Mouse (Mus musculus): ENCODE measurements at regions not wholly inside any gene's neighbourhood (a gene's known extent, or its start where the extent isn't known, plus 50 kb on each side); places are given as distances from the start of the nearest gene placed in this dataset.

DNA sequence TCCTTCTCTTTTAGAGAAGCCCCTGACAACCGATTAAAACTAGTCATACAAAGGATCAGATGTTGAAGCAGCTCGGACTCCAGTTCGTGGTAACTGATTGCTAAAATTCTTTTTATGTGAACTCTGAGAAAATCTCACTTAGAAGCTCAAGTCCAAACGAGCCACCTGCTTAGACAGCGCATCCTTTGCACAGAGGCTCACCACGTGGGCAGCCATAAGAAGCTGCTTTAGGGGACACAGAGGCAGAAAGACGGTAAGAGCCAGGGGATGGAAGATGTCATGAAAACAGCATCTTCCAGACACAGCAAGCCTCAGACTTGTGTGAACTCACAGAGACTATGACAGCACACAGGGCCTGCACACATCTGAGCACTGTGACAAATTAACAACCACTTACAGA lies 461.0 kb upstream of the Tenm4 start:
- Histone ChIP-seq H3K36me3 (ENCODE audit: control insufficient read depth, insufficient read depth, low read length) (no peaks in the 10 kb centered on the region), H3K4me2 (ENCODE audit: low read depth, low read length, severe bottlenecking) (no peak overlapping the region), H3K9ac (ENCODE audit: low read length) (no peak overlapping the region), H3K27me3 (ENCODE audit: control insufficient read depth, insufficient read depth, low read length) (no peaks in the 10 kb centered on the region), H3K9me3 (ENCODE audit: control insufficient read depth, low read length) (no peaks in the 10 kb centered on the region), H3K4me1 (replicated peaks; ENCODE audit: control insufficient read depth, insufficient read depth, low read length) (no peaks in the 10 kb centered on the region), H3K27ac (ENCODE audit: low read depth, low read length) (no peak overlapping the region), H3K4me3 (ENCODE audit: low read depth, low read length) (no peak overlapping the region)
- DNase-seq (ENCODE audit: low spot score) (no peak), ATAC-seq (replicated peaks; ENCODE audit: low FRiP score) (no peak)
- 83% methylated on average over 7 of the region's 7 CpGs for WGBS

DNA sequence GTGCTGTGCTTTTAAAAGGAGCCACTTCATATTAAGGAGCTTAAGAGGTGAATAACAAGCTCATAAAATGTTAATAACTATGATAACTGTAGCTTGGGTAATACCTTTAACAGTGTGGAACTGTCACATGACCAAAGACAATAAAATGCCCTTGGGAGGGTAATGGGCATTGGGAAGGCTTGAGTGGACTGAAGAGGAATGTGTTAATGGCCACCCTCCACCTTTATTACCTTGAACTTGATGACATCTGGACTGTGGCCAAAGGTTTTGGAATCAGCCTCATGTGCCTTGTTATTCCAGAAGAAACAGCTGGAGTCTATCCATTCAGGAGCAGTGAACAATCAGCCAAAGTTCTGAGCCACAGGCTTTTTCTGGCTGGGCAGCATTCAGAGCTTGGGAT lies 451.0 kb upstream of the Tenm4 start:
- no peak overlapping the region for H3K27ac ChIP-seq (ENCODE audit: low read depth, low read length)
- H3K4me2 ChIP-seq (ENCODE audit: low read depth, low read length, severe bottlenecking), result no peak overlapping the region
- no peak overlapping the region for H3K9ac ChIP-seq (ENCODE audit: low read length)
- no peak for ATAC-seq (replicated peaks; ENCODE audit: low FRiP score)
- H3K4me1 ChIP-seq (replicated peaks; ENCODE audit: control insufficient read depth, insufficient read depth, low read length), result no peaks in the 10 kb centered on the region
- no peak for DNase-seq (ENCODE audit: low spot score)
- no peaks in the 10 kb centered on the region for H3K36me3 ChIP-seq (ENCODE audit: control insufficient read depth, insufficient read depth, low read length)
- H3K9me3 ChIP-seq (ENCODE audit: control insufficient read depth, low read length), result no peaks in the 10 kb centered on the region
- H3K27me3 ChIP-seq (ENCODE audit: control insufficient read depth, insufficient read depth, low read length), result no peaks in the 10 kb centered on the region
- H3K4me3 ChIP-seq (ENCODE audit: low read depth, low read length), result no peak overlapping the region

DNA sequence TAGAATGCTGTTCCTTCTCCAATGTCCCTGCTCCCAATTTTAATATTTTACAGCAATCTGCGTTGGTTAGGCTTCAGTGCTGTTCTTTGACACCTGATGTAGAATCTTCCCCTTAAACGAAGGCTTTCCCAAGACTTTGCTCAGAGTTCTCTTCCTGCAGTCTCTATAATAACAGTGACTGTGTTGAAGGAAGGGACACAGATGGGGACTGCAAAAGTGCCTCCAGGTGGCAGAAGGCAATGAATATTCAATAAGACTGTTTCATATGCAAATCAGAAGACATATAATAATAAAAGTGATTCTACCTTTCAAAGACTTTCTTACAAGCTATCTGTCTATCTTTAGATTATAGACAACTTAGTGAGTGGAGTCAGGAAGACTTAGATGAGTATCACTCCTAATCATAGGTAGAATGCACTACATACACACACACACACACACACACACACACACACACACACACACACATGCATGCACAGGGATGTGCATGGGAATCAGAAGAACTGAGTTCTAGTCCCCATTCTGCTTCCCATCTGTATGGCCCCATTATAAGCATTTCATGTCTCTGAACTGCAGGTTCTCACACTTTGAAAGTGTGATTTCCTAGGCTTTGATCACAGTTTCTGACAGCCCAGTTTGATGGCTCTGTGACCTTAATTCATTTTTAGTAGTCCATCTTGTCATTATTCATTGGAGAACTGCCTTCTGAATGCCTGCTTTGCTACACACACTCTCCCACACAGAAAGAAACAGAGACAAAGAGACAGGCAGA lies 445.1 kb upstream of the Tenm4 start:
- Histone ChIP-seq H3K9ac (ENCODE audit: low read length) (no peak overlapping the region), H3K27ac (ENCODE audit: low read depth, low read length) (no peak overlapping the region), H3K4me2 (ENCODE audit: low read depth, low read length, severe bottlenecking) (no peak overlapping the region), H3K9me3 (ENCODE audit: control insufficient read depth, low read length) (no peaks in the 10 kb centered on the region), H3K4me3 (ENCODE audit: low read depth, low read length) (no peak overlapping the region), H3K27me3 (ENCODE audit: control insufficient read depth, insufficient read depth, low read length) (no peaks in the 10 kb centered on the region), H3K4me1 (replicated peaks; ENCODE audit: control insufficient read depth, insufficient read depth, low read length) (no peaks in the 10 kb centered on the region), H3K36me3 (ENCODE audit: control insufficient read depth, insufficient read depth, low read length) (no peaks in the 10 kb centered on the region)
- 80% methylated on average over 2 of the region's 2 CpGs for WGBS
- ATAC-seq (replicated peaks; ENCODE audit: low FRiP score) (no peak), DNase-seq (ENCODE audit: low spot score) (no peak)

- Histone ChIP-seq H3K9me3 (ENCODE audit: control insufficient read depth, low read length) (no peaks in the 10 kb centered on the region), H3K9ac (ENCODE audit: low read length) (no peak overlapping the region), H3K27ac (ENCODE audit: low read depth, low read length) (no peak overlapping the region), H3K4me2 (ENCODE audit: low read depth, low read length, severe bottlenecking) (no peak overlapping the region), H3K4me3 (ENCODE audit: low read depth, low read length) (no peak overlapping the region), H3K4me1 (replicated peaks; ENCODE audit: control insufficient read depth, insufficient read depth, low read length) (no peaks in the 10 kb centered on the region), H3K27me3 (ENCODE audit: control insufficient read depth, insufficient read depth, low read length) (no peaks in the 10 kb centered on the region), H3K36me3 (ENCODE audit: control insufficient read depth, insufficient read depth, low read length) (no peaks in the 10 kb centered on the region)
- 92% methylated on average over 1 of the region's 1 CpGs for WGBS
- DNase-seq (ENCODE audit: low spot score), result no peak
- ATAC-seq (replicated peaks; ENCODE audit: low FRiP score), result no peak
Observed at GRCm38 (mm10) chr7:95733807-95734206, 437.2 kb upstream of the Tenm4 start.

DNA sequence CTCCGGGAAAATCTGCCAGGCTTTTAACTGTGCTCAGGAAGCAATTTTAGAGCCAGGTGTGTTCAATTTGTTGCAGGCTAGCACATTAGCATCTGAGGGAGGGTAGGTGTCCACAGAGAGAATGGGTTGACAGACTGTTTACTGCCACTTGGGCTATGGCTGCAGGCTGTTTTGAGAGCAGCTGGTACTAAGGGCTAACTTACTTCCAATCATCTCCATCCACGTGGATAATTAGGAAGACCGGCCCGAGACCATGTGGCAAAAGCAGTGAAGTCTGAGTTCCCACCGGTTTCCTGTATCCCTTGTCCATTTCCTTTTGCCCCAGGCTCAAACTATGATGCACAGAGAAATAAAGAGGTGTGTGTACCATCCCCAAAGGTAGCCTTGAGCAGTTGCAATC lies 436.5 kb upstream of the Tenm4 start:
- Histone ChIP-seq H3K9me3 (ENCODE audit: control insufficient read depth, low read length) (no peaks in the 10 kb centered on the region), H3K27me3 (ENCODE audit: control insufficient read depth, insufficient read depth, low read length) (no peaks in the 10 kb centered on the region), H3K9ac (ENCODE audit: low read length) (no peak overlapping the region), H3K27ac (ENCODE audit: low read depth, low read length) (no peak overlapping the region), H3K4me3 (ENCODE audit: low read depth, low read length) (no peak overlapping the region), H3K4me1 (replicated peaks; ENCODE audit: control insufficient read depth, insufficient read depth, low read length) (no peaks in the 10 kb centered on the region), H3K36me3 (ENCODE audit: control insufficient read depth, insufficient read depth, low read length) (no peaks in the 10 kb centered on the region), H3K4me2 (ENCODE audit: low read depth, low read length, severe bottlenecking) (no peak overlapping the region)
- 63% methylated on average over 5 of the region's 5 CpGs for WGBS
- ATAC-seq (replicated peaks; ENCODE audit: low FRiP score) (peak; percentile 18; the same call in 1 of the 2 replicates), DNase-seq (ENCODE audit: low spot score) (no peak)

- DNase-seq (ENCODE audit: low spot score), result no peak
- Histone ChIP-seq H3K4me3 (ENCODE audit: low read depth, low read length) (no peak overlapping the region), H3K36me3 (ENCODE audit: control insufficient read depth, insufficient read depth, low read length) (no peaks in the 10 kb centered on the region), H3K27me3 (ENCODE audit: control insufficient read depth, insufficient read depth, low read length) (no peaks in the 10 kb centered on the region), H3K27ac (ENCODE audit: low read depth, low read length) (no peak overlapping the region), H3K4me1 (replicated peaks; ENCODE audit: control insufficient read depth, insufficient read depth, low read length) (no peaks in the 10 kb centered on the region), H3K9me3 (ENCODE audit: control insufficient read depth, low read length) (no peaks in the 10 kb centered on the region), H3K9ac (ENCODE audit: low read length) (no peak overlapping the region), H3K4me2 (ENCODE audit: low read depth, low read length, severe bottlenecking) (no peak overlapping the region)
- ATAC-seq (replicated peaks; ENCODE audit: low FRiP score), result no peak
Observed at GRCm38 (mm10) chr7:95736716-95737115, 434.3 kb upstream of the Tenm4 start.

DNA sequence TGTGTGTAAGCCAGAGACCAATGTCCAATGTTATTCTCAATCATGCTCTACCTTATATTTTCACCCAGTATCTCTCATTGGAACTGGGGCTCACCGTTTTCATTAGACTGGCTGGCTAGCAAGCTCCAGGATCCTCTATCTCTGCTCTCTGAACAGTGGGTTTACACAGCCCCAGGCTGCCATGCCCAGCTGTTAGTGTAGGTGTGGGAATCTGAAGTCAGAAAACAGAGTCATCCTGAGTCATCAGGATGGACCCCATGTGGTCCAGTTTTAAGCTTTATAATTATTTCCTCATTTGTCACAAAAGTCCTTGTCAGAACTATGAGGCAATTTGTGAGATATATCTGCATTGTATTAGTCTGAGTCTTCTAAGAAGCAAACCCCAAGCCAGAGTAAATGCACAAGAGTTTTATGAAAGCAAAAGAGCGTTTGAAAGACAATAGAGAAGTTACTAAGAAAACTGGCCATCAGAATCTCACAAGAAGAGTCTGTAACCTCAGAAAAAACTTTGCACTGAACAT lies 432.3 kb upstream of the Tenm4 start:
- Histone ChIP-seq H3K4me3 (ENCODE audit: low read depth, low read length) (no peak overlapping the region), H3K4me2 (ENCODE audit: low read depth, low read length, severe bottlenecking) (no peak overlapping the region), H3K36me3 (ENCODE audit: control insufficient read depth, insufficient read depth, low read length) (no peaks in the 10 kb centered on the region), H3K4me1 (replicated peaks; ENCODE audit: control insufficient read depth, insufficient read depth, low read length) (no peaks in the 10 kb centered on the region), H3K9ac (ENCODE audit: low read length) (no peak overlapping the region), H3K27ac (ENCODE audit: low read depth, low read length) (no peak overlapping the region), H3K9me3 (ENCODE audit: control insufficient read depth, low read length) (no peaks in the 10 kb centered on the region), H3K27me3 (ENCODE audit: control insufficient read depth, insufficient read depth, low read length) (no peaks in the 10 kb centered on the region)
- no peak for DNase-seq (ENCODE audit: low spot score)
- WGBS, result 83% methylated on average over 2 of the region's 2 CpGs
- ATAC-seq (replicated peaks; ENCODE audit: low FRiP score), result no peak

DNA sequence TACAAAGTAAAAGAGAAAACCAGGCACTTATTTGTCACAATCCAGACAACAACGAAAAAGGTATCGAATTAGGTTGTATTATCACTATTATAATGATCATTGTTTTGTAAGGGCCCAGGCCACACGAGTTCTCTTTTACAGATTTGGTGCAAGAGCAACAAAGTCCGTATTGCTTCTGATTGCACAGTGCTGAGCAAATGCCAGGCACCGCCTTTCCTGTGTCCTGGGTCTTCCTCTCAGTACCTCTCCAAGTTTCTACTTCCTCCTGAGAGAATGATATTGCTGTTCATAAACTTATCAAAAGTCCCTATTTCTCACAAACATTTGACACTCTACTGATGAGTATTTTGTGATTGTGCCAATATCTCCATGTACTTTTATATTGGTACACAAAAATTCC lies 431.3 kb upstream of the Tenm4 start:
- 86% methylated on average over 5 of the region's 5 CpGs for WGBS
- no peak for DNase-seq (ENCODE audit: low spot score)

DNA sequence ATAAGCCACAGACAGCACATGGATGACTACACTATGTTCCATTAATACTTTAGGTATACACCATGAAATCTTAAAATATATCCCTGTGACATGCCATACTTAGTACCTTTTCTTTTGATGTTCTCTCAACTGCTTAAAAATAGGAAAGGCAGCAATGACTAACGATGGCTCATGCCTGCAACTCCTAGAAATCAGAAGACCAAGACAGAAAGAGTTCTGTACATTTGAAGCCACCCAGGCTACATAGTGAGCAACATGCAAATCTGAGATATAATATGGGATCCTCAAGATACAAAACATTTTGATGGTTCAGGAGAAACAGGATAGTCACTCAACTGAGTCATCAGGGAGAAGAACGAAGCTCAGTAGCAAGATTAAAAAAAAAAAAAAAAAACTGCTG lies 412.7 kb upstream of the Tenm4 start:
- Histone ChIP-seq H3K9me3 (ENCODE audit: control insufficient read depth, low read length) (no peaks in the 10 kb centered on the region), H3K4me2 (ENCODE audit: low read depth, low read length, severe bottlenecking) (no peak overlapping the region), H3K27me3 (ENCODE audit: control insufficient read depth, insufficient read depth, low read length) (no peaks in the 10 kb centered on the region), H3K4me1 (replicated peaks; ENCODE audit: control insufficient read depth, insufficient read depth, low read length) (no peaks in the 10 kb centered on the region), H3K4me3 (ENCODE audit: low read depth, low read length) (no peak overlapping the region), H3K27ac (ENCODE audit: low read depth, low read length) (no peak overlapping the region), H3K9ac (ENCODE audit: low read length) (no peak overlapping the region), H3K36me3 (ENCODE audit: control insufficient read depth, insufficient read depth, low read length) (no peaks in the 10 kb centered on the region)
- 88% methylated on average over 2 of the region's 2 CpGs for WGBS
- DNase-seq (ENCODE audit: low spot score) (no peak), ATAC-seq (replicated peaks; ENCODE audit: low FRiP score) (no peak)

More for the DNA sequence above, 431.3 kb upstream of the Tenm4 start:
- Histone ChIP-seq H3K4me3 (ENCODE audit: low read depth, low read length) (no peak overlapping the region), H3K9me3 (ENCODE audit: control insufficient read depth, low read length) (no peaks in the 10 kb centered on the region), H3K4me2 (ENCODE audit: low read depth, low read length, severe bottlenecking) (no peak overlapping the region), H3K27me3 (ENCODE audit: control insufficient read depth, insufficient read depth, low read length) (no peaks in the 10 kb centered on the region), H3K36me3 (ENCODE audit: control insufficient read depth, insufficient read depth, low read length) (no peaks in the 10 kb centered on the region), H3K4me1 (replicated peaks; ENCODE audit: control insufficient read depth, insufficient read depth, low read length) (no peaks in the 10 kb centered on the region), H3K9ac (ENCODE audit: low read length) (no peak overlapping the region), H3K27ac (ENCODE audit: low read depth, low read length) (no peak overlapping the region)
- no peak for ATAC-seq (replicated peaks; ENCODE audit: low FRiP score)

Measured in forebrain, embryonic 11.5 days (tissue).